11 mouse cellular contexts compared by ENCODE assay signal in the genomic region with DNA sequence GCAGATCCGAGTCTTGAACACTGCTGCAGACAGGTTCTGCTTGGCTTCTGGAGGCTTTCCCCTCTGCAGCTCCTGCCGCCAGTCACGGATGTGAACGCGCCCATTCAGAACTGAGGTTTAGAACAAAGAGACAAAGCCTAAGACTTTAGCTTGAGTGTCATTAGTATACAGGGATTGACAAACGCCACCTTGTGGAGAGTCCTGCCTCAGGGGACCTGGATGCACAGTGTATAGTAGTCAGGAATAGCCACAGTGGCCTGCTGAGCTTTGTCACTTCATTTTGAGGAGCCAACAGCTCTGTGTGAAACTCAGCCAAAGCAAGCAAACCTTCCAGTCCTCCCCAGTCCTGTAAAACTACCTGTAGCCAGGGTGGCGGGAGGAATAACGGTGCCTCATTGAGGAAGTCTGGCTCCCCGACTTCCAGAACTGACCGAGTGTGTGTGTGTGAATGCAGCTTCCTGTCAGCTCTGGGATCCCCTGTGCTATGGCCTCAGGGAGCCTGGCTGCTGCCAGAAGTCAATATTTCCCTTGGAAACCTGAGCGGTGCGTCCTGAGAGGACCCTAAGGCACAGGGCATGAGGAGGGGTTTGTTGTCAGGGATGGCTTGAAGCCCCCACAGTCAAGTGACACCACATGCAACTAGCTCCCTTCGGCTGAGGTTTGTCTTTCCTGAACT. TPM values are rescaled to one million over a fixed set of nuclear protein-coding genes. Genes with fewer than 3 reads are reported as not detected.
A peak's percentile ranks its signal among the peaks of the same experiment; 100 is the strongest.
DNase-seq lines count a peak whose midpoint lies in the region; ATAC-seq and TF ChIP-seq lines count a peak whose summit lies in the region.
"Had no signal": no experiment of that assay in that cellular context is flagged by ENCODE, and none has a peak within 500 bp of the region (broad histone marks: within the 10 kb centered on the region; RNA-seq: fewer than 3 reads in every experiment).

No protein-coding gene starts in this region.

- no peak overlapping the region for H3K27ac ChIP-seq in hindbrain, embryonic 11.5 days (ENCODE audit: low read depth, low read length)
- no peak overlapping the region for H3K27ac ChIP-seq in hindbrain, embryonic 16.5 days (ENCODE audit: low read depth, low read length)
- no peak overlapping the region for H3K27ac ChIP-seq in cortical plate, adult 2 months (ENCODE audit: insufficient read depth, low read length)
- H3K27ac ChIP-seq in heart, postnatal 0 days (ENCODE audit: low read depth) = peak overlapping the region; percentile 85; the same call in 1 of the 2 replicates
- H3K27ac ChIP-seq: embryonic facial prominence, embryonic 12.5 days; liver, embryonic 15.5 days had no signal

- ATAC-seq in hindbrain, embryonic 11.5 days (ENCODE audit: low FRiP score) = no peak
- ATAC-seq in hindbrain, embryonic 16.5 days = no peak
- no peak for ATAC-seq in heart, postnatal 0 days (ENCODE audit: insufficient read depth, low read depth)
- no peak for ATAC-seq in megakaryocyte-erythroid progenitor cell, adult 5-6 weeks (replicated peaks; ENCODE audit: low FRiP score, low TSS enrichment, poor library complexity, severe bottlenecking)

- DNase-seq in hindbrain, embryonic 11.5 days (ENCODE audit: low spot score) = peak; percentile 44
- peak; percentile 24 for DNase-seq in lung, postnatal 10 days
- DNase-seq in lung, adult 2 months = no peak
- no peak for DNase-seq in heart, postnatal 0 days (ENCODE audit: low spot score)
- no peak for DNase-seq in ovary, postnatal 36 days (ENCODE audit: low spot score)

- TF ChIP-seq POLR2A in lung, adult 2 months (IDR thresholded peaks at IDR 0.05; ENCODE audit: borderline replicate concordance, extremely low read depth, low read depth, low read length) = no peak
- TF ChIP-seq POLR2A in cortical plate, adult 2 months (IDR thresholded peaks at IDR 0.05; ENCODE audit: extremely low read depth, insufficient read depth, low read length) = no peak

- no peak for TF ChIP-seq CTCF in lung, adult 2 months (IDR thresholded peaks at IDR 0.05; ENCODE audit: insufficient read depth, low read length)
- TF ChIP-seq CTCF in cortical plate, adult 2 months (IDR thresholded peaks at IDR 0.05; ENCODE audit: extremely low read depth, insufficient read depth, low read length) = peak; percentile 20; the same call in 1 of the 2 replicates
- TF ChIP-seq CTCF in heart, postnatal 0 days (IDR thresholded peaks at IDR 0.05; ENCODE audit: low read depth) = peak; percentile 49

- 0 out of 2 replicates have a peak overlapping the region, but pooled peaks have one; percentile 11 for H3K9ac ChIP-seq in hindbrain, embryonic 11.5 days (ENCODE audit: low read depth, low read length)
- H3K9ac ChIP-seq in hindbrain, embryonic 16.5 days (ENCODE audit: low read depth, low read length) = no peak overlapping the region
- H3K9ac ChIP-seq in heart, postnatal 0 days (replicated peaks; ENCODE audit: low read depth, low read length) = no peak overlapping the region
- H3K9ac ChIP-seq: embryonic facial prominence, embryonic 12.5 days; liver, embryonic 15.5 days had no signal

- no peaks in the 10 kb centered on the region for H3K27me3 ChIP-seq in hindbrain, embryonic 11.5 days (ENCODE audit: control insufficient read depth, insufficient read depth, low read length)
- H3K27me3 ChIP-seq in hindbrain, embryonic 16.5 days (replicated peaks; ENCODE audit: control insufficient read depth, insufficient read depth, low read length) = no peaks in the 10 kb centered on the region
- H3K27me3 ChIP-seq in heart, postnatal 0 days (ENCODE audit: control insufficient read depth, insufficient read depth, low read length) = no peaks in the 10 kb centered on the region
- H3K27me3 ChIP-seq: CH12.LX; embryonic facial prominence, embryonic 12.5 days; liver, embryonic 15.5 days had no signal

- H3K4me2 ChIP-seq in hindbrain, embryonic 11.5 days (replicated peaks; ENCODE audit: low read depth, low read length) = no peak overlapping the region
- H3K4me2 ChIP-seq in hindbrain, embryonic 16.5 days (ENCODE audit: low read length) = no peak overlapping the region
- no peak overlapping the region for H3K4me2 ChIP-seq in heart, postnatal 0 days (ENCODE audit: low read depth, low read length)
- H3K4me2 ChIP-seq: embryonic facial prominence, embryonic 12.5 days; liver, embryonic 15.5 days had no signal

- no peaks in the 10 kb centered on the region for H3K4me1 ChIP-seq in hindbrain, embryonic 11.5 days (replicated peaks; ENCODE audit: control insufficient read depth, insufficient read depth, low read length)
- H3K4me1 ChIP-seq in hindbrain, embryonic 16.5 days (ENCODE audit: control insufficient read depth, insufficient read depth, low read depth, low read length) = no peaks in the 10 kb centered on the region
- no peaks in the 10 kb centered on the region for H3K4me1 ChIP-seq in lung, adult 2 months (ENCODE audit: control insufficient read depth, insufficient read depth, low read length)
- H3K4me1 ChIP-seq in cortical plate, adult 2 months (ENCODE audit: control insufficient read depth, insufficient read depth, low read length) = peaks cover 3% of the 10 kb centered on the region; the same call in 1 of the 2 replicates
- H3K4me1 ChIP-seq in heart, postnatal 0 days (ENCODE audit: control insufficient read depth, insufficient read depth) = peaks cover 43% of the 10 kb centered on the region
- H3K4me1 ChIP-seq: embryonic facial prominence, embryonic 12.5 days; liver, embryonic 15.5 days had no signal

- H3K36me3 ChIP-seq in hindbrain, embryonic 11.5 days (ENCODE audit: control insufficient read depth, insufficient read depth, low read length) = no peaks in the 10 kb centered on the region; the same call in 1 of the 2 replicates
- H3K36me3 ChIP-seq in hindbrain, embryonic 16.5 days (ENCODE audit: control insufficient read depth, insufficient read depth, low read length) = peaks cover 28% of the 10 kb centered on the region
- H3K36me3 ChIP-seq in heart, postnatal 0 days (replicated peaks; ENCODE audit: control insufficient read depth, insufficient read depth, low read length) = peaks cover 38% of the 10 kb centered on the region

- no peak overlapping the region for H3K4me3 ChIP-seq in hindbrain, embryonic 11.5 days (ENCODE audit: low read depth, low read length)
- H3K4me3 ChIP-seq in hindbrain, embryonic 16.5 days (ENCODE audit: low read length) = no peak overlapping the region
- H3K4me3 ChIP-seq in lung, adult 2 months (replicated peaks; ENCODE audit: extremely low read depth, low read depth, low read length) = no peak overlapping the region
- H3K4me3 ChIP-seq in cortical plate, adult 2 months (ENCODE audit: insufficient read depth, low read length) = no peak overlapping the region
- H3K4me3 ChIP-seq in heart, postnatal 0 days (ENCODE audit: low read depth, low read length) = no peak overlapping the region
- H3K4me3 ChIP-seq: embryonic facial prominence, embryonic 12.5 days; liver, embryonic 15.5 days had no signal

- H3K9me3 ChIP-seq in hindbrain, embryonic 11.5 days (ENCODE audit: control insufficient read depth, low read length) = no peaks in the 10 kb centered on the region
- H3K9me3 ChIP-seq in hindbrain, embryonic 16.5 days (ENCODE audit: control insufficient read depth, low read length) = no peaks in the 10 kb centered on the region
- no peaks in the 10 kb centered on the region for H3K9me3 ChIP-seq in heart, postnatal 0 days (replicated peaks; ENCODE audit: control insufficient read depth, low read length)
- H3K9me3 ChIP-seq: embryonic facial prominence, embryonic 12.5 days; liver, embryonic 15.5 days had no signal

- 72% methylated on average over 13 of the region's 13 CpGs for WGBS in hindbrain, embryonic 11.5 days
- WGBS in hindbrain, embryonic 16.5 days = 78% methylated on average over 13 of the region's 13 CpGs
- WGBS in lung, adult 2 months = 63% methylated on average over 13 of the region's 13 CpGs
- 71% methylated on average over 13 of the region's 13 CpGs for WGBS in heart, postnatal 0 days

- TF ChIP-seq EP300 in heart, postnatal 0 days (IDR thresholded peaks at IDR 0.05; ENCODE audit: low read depth) = no peak

RNA-seq across cellular contexts. Expression of gene Trmt44, which starts 16.8 kb away (rescaled TPM):
- 7.8 and 9.3 TPM in 2 replicates for polyA plus RNA-seq in hindbrain, embryonic 11.5 days (2014; fragmentation: Nextera tagmentation; extraction: Ambion mirVana)
- polyA plus RNA-seq in hindbrain, embryonic 16.5 days (2015; fragmentation: Nextera tagmentation; extraction: Ambion mirVana) = 6.2 and 6.4 TPM in 2 replicates
- 4.2 and 4.5 TPM in 2 replicates for polyA plus RNA-seq in lung, adult 2 months (2012; rRNA removed)
- polyA plus RNA-seq in cortical plate, adult 2 months (2012; rRNA removed) = 6.1 and 6.7 TPM in 2 replicates
- 7.3 and 8.1 TPM in 2 replicates for total RNA-seq in heart, postnatal 0 days (2014; rRNA removed; ENCODE audit: low replicate concordance)
- 2.4 and 2.6 TPM in 2 replicates for polyA plus RNA-seq in heart, postnatal 0 days (2015; fragmentation: Nextera tagmentation; extraction: Ambion mirVana)
- 9.4 and 12.1 TPM in 2 replicates for total RNA-seq in megakaryocyte-erythroid progenitor cell, adult 5-6 weeks (2014; fragmentation: Nextera tagmentation)
- total RNA-seq in megakaryocyte-erythroid progenitor cell, adult 5-6 weeks (2017) = 8.0 and 8.4 TPM in 2 replicates

RNA-seq across cellular contexts. Expression of gene Acox3, which starts 24.8 kb away (rescaled TPM):
- polyA plus RNA-seq in hindbrain, embryonic 11.5 days (2014; fragmentation: Nextera tagmentation; extraction: Ambion mirVana) = 14.7 and 15.1 TPM in 2 replicates
- polyA plus RNA-seq in hindbrain, embryonic 16.5 days (2015; fragmentation: Nextera tagmentation; extraction: Ambion mirVana) = 12.0 and 13.2 TPM in 2 replicates
- 42.8 and 53.8 TPM in 2 replicates for polyA plus RNA-seq in lung, adult 2 months (2012; rRNA removed)
- polyA plus RNA-seq in cortical plate, adult 2 months (2012; rRNA removed) = 30.5 and 31.5 TPM in 2 replicates
- 26.8 and 31.2 TPM in 2 replicates for total RNA-seq in heart, postnatal 0 days (2014; rRNA removed; ENCODE audit: low replicate concordance)
- 11.9 and 13.4 TPM in 2 replicates for polyA plus RNA-seq in heart, postnatal 0 days (2015; fragmentation: Nextera tagmentation; extraction: Ambion mirVana)
- 7.9 and 12.4 TPM in 2 replicates for total RNA-seq in megakaryocyte-erythroid progenitor cell, adult 5-6 weeks (2014; fragmentation: Nextera tagmentation)
- 5.0 and 20.3 TPM in 2 replicates for total RNA-seq in megakaryocyte-erythroid progenitor cell, adult 5-6 weeks (2017)

RNA-seq across cellular contexts. Expression of gene Cpz, which starts 32.6 kb away (rescaled TPM):
- 5.3 and 6.4 TPM in 2 replicates for polyA plus RNA-seq in hindbrain, embryonic 11.5 days (2014; fragmentation: Nextera tagmentation; extraction: Ambion mirVana)
- polyA plus RNA-seq in hindbrain, embryonic 16.5 days (2015; fragmentation: Nextera tagmentation; extraction: Ambion mirVana) = 1.2 and 2.4 TPM in 2 replicates
- 6.0 and 9.2 TPM in 2 replicates for polyA plus RNA-seq in lung, adult 2 months (2012; rRNA removed)
- polyA plus RNA-seq in cortical plate, adult 2 months (2012; rRNA removed) = 0.28 and 0.48 TPM in 2 replicates
- 6.8 and 39.5 TPM in 2 replicates for total RNA-seq in heart, postnatal 0 days (2014; rRNA removed; ENCODE audit: low replicate concordance)
- polyA plus RNA-seq in heart, postnatal 0 days (2015; fragmentation: Nextera tagmentation; extraction: Ambion mirVana) = 3.6 and 3.8 TPM in 2 replicates
- not detected in 2 replicates for total RNA-seq in megakaryocyte-erythroid progenitor cell, adult 5-6 weeks (2014; fragmentation: Nextera tagmentation)
- not detected in 2 replicates for total RNA-seq in megakaryocyte-erythroid progenitor cell, adult 5-6 weeks (2017)
- total RNA-seq: CH12.LX had no signal

Comparison
In these comparisons a context has a peak if more than half of its experiments do, and no peak if none do; other contexts are left out.
1. DNase-seq: peak in hindbrain, embryonic 11.5 days (single experiment) and lung, postnatal 10 days (single experiment); none in lung, adult 2 months (single experiment), heart, postnatal 0 days (single experiment) and ovary, postnatal 36 days (single experiment).